Mouse (Mus musculus) c-Kit-positive CD71-positive TER-119-positive erythroid progenitor cells, embryonic 14.5 days (primary cell): ENCODE data around the gene Zfp174.
"Not testable (repeated sequence)": the region's sequence is repeated elsewhere in the genome, so short reads cannot be mapped to it uniquely, and the experiment has no call there.

ENCODE experiments used
- DNase-seq: peaks from one replicate; pipeline ENCODE4 v3.0.0-alpha.2; 2013; ENCODE audit warnings: low spot score

Zfp174 gene

GRCm38 (mm10) chr16:3846711-3847518 lies at the start of gene Zfp174:
Zfp174 (plus strand) TSS chr16:3847268.
- DNase-seq = peak; percentile 95

- DNase-seq = no peak
These were observed 38.9 kb upstream of the Zfp174 start for GRCm38 (mm10) chr16:3808176-3808575.

- not testable (repeated sequence) for DNase-seq
These were observed 32.4 kb upstream of the Zfp174 start for GRCm38 (mm10) chr16:3814667-3815066.

DNA sequence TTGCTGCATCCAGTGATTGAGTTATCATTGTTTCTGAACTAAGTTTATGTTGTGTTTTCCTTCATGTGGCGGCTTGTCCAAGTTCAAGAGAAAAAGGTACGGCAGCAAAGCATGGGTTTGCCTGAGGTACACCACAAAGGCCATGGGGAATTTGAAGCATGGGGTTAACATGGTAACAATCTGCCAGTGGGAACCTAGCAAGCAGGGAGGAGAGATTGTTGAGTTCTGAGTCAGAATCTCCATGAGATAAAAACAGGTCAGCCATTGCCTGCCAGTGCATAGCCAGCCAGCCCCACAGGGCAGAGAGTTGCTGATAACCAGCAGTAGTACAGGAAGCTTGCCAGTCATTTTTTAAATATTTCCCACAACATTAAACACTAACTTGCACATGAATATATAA lies 26.9 kb upstream of the Zfp174 start:
- DNase-seq = no peak

DNA sequence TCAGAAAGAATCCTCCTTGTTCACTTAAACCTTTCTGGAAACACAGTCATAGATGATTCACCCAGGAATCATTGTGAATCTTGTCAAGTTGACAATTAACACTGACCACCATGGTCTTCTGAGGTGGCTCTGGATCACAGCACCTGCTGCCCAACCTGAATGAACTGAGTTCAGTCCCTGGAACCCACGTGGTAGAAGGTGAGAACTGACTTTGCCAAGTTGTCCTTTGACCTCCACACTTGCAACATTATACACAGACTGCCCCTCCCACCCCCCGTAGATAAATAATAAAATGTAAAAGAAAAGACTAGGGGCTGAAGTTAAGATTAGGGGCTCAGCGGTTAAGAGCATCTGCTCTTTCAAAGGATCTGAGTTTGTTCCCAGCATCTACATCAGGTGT lies 19.0 kb upstream of the Zfp174 start:
- no peak for DNase-seq

- DNase-seq = no peak
These were observed 17.3 kb upstream of the Zfp174 start for GRCm38 (mm10) chr16:3829727-3830126.

GRCm38 (mm10) chr16:3830588-3831109 lies 16.4 kb upstream of the Zfp174 start, which contains the start of gene Olfr15:
Olfr15 (plus strand) TSS chr16:3830878.
- DNase-seq = no peak

DNA sequence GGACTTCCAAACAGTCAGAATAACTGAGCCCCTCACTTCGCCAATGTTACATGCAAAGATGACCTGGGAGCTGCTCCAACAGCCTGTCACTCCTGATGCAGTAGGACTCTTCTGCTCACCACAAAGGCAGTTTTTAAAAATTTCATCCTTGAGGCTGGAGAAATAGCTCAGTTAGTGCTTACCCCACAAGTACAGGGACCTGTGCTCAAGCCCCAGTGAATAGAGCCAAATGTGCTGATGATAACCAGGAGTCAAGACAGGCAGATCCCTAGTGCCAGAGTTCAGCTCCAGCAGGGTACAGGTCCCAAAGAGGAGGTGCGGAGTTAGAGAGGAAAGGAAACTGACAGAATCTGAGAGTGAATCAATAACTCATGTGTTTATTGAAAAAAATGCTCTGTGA lies 11.6 kb upstream of the Zfp174 start:
- no peak for DNase-seq

DNA sequence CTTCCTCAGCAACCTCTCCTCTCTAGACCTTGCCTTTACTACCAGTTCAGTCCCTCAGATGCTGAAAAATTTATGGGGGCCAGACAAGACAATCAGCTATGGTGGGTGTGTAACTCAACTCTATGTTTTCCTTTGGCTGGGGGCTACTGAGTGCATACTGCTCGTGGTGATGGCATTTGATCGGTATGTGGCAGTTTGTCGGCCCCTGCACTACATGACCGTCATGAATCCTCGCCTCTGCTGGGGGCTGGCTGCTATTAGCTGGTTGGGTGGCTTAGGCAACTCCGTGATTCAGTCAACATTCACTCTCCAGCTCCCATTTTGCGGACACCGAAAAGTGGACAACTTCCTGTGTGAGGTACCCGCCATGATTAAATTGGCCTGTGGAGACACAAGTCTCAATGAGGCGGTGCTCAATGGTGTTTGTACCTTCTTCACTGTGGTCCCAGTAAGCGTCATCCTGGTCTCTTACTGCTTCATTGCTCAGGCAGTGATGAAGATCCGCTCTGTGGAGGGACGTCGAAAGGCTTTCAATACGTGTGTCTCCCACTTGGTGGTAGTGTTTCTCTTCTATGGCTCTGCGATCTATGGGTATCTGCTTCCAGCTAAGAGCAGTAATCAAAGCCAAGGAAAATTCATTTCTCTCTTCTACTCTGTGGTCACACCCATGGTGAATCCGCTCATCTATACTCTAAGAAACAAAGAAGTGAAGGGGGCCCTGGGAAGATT lies 7.7 kb upstream of the Zfp174 start:
- DNase-seq = no peak

DNA sequence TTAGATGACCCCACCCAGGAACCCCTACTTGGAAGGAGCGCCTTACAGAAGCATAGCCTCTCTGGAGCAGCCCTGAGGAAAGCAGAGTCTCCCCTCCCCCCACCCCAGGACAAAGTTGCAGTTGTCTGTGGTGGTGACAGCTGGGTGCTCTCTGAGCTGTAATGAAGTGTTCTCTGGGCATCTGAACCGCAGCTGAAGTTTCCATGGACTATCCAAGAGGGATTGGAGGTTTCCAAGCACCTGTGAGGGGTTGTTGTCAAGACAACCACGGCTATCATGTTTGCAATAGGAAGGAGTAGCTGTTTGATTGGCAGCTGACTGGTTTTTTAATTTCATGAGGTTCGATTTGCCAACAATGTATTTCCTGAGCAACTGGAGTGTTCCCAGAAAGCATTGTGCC lies 4.1 kb upstream of the Zfp174 start:
- DNase-seq = no peak

GRCm38 (mm10) chr16:3843796-3844195 lies 3.3 kb upstream of the Zfp174 start:
- no peak for DNase-seq

GRCm38 (mm10) chr16:3847871-3848270 lies 803 bp downstream of the Zfp174 start:
- no peak for DNase-seq

GRCm38 (mm10) chr16:3848416-3848815 lies 1.3 kb downstream of the Zfp174 start:
- DNase-seq = no peak

GRCm38 (mm10) chr16:3851301-3851700 lies 4.2 kb downstream of the Zfp174 start:
- not testable (repeated sequence) for DNase-seq

- no peak for DNase-seq
These were observed 5.5 kb downstream of the Zfp174 start for GRCm38 (mm10) chr16:3852586-3852985.

GRCm38 (mm10) chr16:3854437-3855182 lies 7.5 kb downstream of the Zfp174 start:
- no peak for DNase-seq

DNA sequence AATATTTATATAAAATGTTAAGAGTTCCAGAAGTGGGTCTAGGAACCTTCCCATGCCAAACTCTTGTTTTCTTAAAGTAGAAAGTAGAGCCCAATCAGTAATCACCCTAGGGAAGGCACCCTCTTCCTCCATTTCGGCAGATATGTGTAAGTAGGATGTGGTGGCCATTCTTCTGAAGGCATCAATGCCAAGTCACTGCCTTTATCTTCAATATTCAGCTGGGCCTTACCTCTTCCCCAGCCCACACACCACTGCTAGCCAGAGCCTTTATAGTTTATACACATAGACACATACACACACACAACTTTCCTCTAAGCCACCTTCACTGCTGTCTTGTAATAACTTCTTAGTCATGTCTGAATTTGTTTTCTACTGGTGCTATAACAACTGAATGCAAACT lies 8.7 kb downstream of the Zfp174 start:
- DNase-seq = no peak

DNA sequence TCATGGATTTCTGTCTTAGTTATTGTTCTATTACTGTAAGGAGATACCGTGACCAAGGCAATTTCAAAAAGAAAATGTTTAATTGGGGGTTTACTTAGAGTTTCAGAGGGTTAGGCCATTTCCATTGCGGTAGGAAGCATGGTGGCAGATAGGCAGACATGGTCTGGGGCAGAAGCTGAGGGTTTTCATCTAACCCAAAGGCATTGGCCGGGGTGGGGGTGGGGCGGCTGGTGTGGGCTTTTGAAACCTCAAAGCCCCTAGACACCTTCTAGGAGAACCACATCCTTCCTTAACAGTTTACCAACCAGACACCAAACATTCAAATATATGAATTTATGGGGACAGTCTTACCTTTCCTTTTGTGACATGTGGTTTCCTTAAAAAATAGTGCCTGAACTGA lies 12.2 kb downstream of the Zfp174 start:
- DNase-seq = no peak

- DNase-seq = no peak
These were observed 24.7 kb downstream of the Zfp174 start for GRCm38 (mm10) chr16:3871815-3872214.

DNA sequence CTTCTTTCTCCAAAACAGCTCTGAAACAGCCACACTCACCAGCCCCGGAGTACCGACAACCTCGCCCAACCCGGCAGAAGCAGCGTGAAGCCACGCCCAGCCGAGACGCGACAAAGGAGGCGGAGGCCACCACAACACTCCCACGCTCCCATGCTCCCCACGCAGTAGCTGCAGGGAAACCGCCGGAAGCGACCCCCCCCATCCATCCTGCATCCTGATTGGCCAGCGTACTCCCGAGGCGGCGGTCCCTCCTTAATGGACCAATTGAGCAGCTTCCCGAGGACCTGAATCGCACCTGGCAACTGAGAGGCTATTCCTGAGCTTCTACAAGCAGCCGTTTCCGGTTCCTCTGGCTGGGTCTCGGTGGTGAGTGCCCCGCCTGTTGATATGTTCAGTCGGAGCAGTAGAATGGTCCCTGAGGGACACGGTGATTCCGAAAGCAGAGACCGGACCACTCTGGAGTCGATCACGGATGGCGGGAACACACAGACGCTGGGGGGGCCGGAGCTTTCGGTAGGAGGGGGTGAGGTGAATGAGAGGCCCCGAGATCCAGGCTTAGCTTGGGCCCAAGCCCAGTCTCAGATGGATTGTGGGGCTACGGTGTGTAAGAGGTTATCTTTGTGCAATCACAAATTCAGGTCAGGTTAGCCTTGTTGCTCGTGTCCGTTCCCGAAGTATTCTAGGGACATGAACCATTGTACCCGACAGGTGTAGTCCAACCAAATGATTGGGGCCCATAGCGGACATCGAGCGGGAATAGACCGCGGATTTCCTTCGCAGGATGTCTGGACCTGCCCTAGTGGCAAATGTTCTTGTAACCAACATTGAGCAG lies 25.4 kb downstream of the Zfp174 start, which contains the start of gene Naa60:
Gene Naa60, plus strand, starts transcription at position 160 of the 832 bp plus-strand sequence.
- DNase-seq = peak; percentile 83

DNA sequence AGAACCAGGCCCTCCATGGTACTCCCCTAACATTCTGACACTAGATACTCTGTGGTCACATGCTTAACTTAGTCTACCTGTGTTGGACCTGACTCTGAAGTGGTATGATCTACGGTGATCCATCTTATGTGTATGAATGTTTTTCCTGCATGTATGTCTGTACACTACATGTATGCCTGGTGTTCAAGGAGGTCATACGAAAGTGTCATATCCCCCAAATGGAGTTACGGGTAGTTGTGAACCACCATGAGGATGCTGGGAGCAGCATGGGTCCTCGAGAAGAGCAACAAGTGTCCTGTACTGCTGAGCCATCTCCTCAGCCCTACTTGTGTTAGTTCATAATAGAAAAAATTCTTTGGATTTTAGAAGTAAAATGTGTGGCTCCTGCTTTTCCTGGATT lies 29.3 kb downstream of the Zfp174 start:
- no peak for DNase-seq
